Mouse (Mus musculus) megakaryocyte, embryonic 14.5 days (primary cell): ENCODE measurements around the gene Nicn1. TPM values are rescaled to one million over a fixed set of nuclear protein-coding genes. Genes with fewer than 3 reads are reported as not detected.
A peak's percentile ranks its signal among the peaks of the same experiment; 100 is the strongest.
"Not testable (repeated sequence)": the region's sequence is repeated elsewhere in the genome, so short reads cannot be mapped to it uniquely, and the experiment has no call there.

Experiments used
- H3K27me3 ChIP-seq: replicated peaks from 2 replicates; pipeline ENCODE3; 2012; ENCODE audit warnings: inconsistent platforms
- H3K36me3 ChIP-seq: replicated peaks from 2 replicates; pipeline ENCODE3; 2012; ENCODE audit warnings: low read length, inconsistent platforms, mixed read lengths
- H3K4me1 ChIP-seq: 2 replicates; pipeline ENCODE4 v1.6.1; 2012; ENCODE audit warnings: inconsistent platforms
- H3K4me3 ChIP-seq: replicated peaks from 2 replicates; pipeline ENCODE3; 2012; ENCODE audit warnings: moderate library complexity, mild to moderate bottlenecking, inconsistent platforms
- H3K9me3 ChIP-seq: 2 replicates; pipeline ENCODE4 v1.6.1; 2012; ENCODE audit warnings: inconsistent platforms
- FLI1 ChIP-seq: IDR thresholded peaks from 2 replicates; pipeline ENCODE4 v1.6.1; 2012; ENCODE audit warnings: low read length, inconsistent platforms, mixed read lengths
- GATA1 ChIP-seq: IDR thresholded peaks from 3 replicates; pipeline ENCODE4 v1.6.1; 2012; ENCODE audit warnings: mixed read lengths, low read length, inconsistent platforms, borderline replicate concordance
- polyA plus RNA-seq: library from polyadenylated mRNA; stranded (reverse); fragments of >175 nt; gene quantifications from 2 replicates; pipeline ENCODE4 v1.2.3, GENCODE M21; 2012; ENCODE audit warnings: low replicate concordance; ENCODE audit not compliant: insufficient read depth

Gene Nicn1
- polyA plus RNA-seq, 1 experiment = not detected

DNA sequence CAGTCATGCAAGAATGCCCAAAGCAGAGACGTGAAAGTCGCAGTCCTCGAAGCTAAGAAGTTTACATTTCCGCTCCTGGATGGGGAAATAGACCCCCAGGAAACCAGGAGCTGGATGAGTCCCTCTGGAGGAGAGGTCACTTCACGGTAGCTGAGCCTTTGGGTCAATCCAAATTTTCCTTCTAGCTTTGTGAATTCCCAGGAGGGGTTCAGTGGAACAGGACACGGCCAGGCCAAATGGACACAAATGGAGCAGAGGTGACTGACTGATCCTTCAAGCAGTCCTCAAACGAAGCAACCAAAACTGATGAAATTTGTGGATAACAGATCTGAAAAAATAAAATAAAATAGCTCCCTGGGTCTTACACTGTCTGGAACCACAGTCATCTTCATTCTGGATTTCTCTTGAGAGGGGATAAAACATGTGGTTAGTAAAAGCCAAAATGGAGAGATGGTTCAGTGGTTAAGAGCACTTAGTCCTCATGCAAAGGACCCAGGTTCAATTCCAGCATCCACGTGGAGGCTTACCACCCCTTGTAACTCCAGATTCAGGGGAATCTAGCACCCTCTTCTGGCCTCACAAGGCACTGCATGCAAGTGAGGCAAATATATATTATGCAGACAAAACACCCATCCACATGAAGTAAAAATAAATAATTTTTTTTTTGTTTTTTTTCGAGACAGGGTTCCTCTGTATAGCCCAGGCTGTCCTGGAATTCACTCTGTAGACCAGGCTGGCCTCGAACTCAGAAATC, 11.4 kb upstream of the Nicn1 start:
- Histone ChIP-seq H3K4me3 (no peak overlapping the region), H3K9me3 (no peaks in the 10 kb centered on the region), H3K27me3 (peaks cover 18% of the 10 kb centered on the region), H3K36me3 (no peaks in the 10 kb centered on the region), H3K4me1 (peaks cover 24% of the 10 kb centered on the region)
- TF ChIP-seq FLI1 = no peak
- no peak for TF ChIP-seq GATA1

DNA sequence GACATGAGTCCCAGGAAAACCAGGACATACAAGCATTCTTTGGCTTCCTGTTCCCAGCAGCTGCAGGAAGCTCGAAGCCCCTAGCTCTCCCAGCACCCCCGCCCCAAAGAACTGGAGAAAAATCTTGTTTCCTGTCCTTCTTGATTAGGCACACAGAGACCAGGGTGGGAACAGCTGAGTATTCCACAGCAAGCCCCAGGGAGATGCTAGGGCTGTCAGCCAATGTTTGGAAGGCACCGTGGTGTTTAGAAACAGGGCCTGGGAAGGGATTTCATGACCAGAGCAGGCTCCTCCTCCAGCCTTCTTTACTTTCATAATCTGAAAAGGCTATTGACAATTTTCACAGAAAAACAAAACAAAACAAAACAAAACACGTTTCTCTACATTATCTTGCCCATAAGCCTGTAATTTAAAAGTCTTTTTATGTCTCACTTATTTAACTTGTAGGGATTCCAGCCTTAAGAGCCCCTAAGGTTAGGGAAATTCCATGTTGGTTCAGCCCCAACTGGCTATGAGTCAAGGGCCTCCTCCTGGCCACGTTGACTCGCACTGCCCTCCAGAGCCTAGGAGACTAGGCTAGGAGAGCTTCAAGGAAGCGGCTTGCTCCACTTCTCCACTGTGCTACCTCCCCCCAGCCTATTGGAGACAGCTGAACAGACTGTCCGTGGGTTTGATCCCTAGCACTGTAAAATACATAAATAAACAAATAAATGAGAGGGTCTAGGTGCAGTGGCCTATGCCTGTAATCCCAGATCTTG, 10.0 kb upstream of the Nicn1 start:
- Histone ChIP-seq H3K4me3 (peak overlapping the region; percentile 39), H3K9me3 (no peaks in the 10 kb centered on the region), H3K27me3 (peaks cover 7% of the 10 kb centered on the region), H3K4me1 (peaks cover 25% of the 10 kb centered on the region), H3K36me3 (no peaks in the 10 kb centered on the region)
- TF ChIP-seq FLI1 (no peak), GATA1 (no peak)

DNA sequence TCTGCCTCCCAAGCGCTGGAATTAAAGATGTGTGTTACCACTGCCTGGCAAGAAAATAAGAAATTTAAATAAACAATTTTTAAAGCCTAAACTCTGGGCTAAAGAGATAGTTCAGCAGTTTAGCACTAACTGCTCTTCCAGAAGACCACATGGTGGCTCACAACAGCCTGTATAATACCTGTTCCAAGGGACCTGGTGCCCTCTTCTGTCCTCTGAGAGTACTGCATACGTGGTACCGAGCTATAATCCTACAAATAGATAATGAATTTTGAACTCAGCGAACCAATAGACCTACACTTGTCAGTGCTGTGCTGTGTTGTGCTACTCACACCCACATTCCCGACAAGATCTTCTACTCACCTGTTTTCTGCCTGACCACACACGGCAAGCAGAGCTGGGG, 5.8 kb upstream of the Nicn1 start:
- TF ChIP-seq GATA1 (no peak), FLI1 (no peak)
- no peaks in the 10 kb centered on the region for H3K36me3 ChIP-seq
- no peaks in the 10 kb centered on the region for H3K27me3 ChIP-seq
- no peaks in the 10 kb centered on the region for H3K9me3 ChIP-seq
- peaks cover 20% of the 10 kb centered on the region for H3K4me1 ChIP-seq
- peak overlapping the region; percentile 70 for H3K4me3 ChIP-seq

DNA sequence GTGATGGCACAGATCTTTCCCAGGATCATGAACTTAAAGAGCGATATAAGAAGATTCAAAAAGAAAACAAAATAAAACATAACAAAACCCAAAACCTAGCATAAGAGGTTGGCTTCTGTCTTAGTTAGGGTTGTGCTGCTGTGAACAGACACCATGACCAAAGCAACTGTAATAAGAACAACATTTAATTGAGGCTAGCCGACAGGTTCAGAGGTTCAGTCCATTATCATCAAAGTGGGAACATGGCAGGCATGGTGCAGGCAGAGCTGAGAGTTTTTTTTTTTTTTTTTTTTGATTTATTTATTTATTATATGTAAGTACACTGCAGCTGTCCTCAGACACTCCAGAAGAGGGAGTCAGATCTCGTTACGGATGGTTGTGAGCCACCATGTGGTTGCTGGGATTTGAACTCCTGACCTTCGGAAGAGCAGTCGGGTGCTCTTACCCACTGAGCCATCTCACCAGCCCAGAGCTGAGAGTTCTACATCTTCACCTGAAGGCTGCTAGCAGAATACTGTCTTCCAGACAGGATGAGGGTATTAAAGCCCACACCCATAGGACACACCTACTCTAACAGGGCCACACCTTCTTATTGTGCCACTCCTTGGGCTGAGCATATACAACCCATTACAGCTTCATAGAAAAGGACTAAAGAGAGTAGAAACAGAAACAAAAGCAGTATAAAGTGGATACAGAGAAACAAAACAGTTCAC, 2.5 kb upstream of the Nicn1 start:
- not testable (repeated sequence) for H3K36me3 ChIP-seq, H3K9me3 ChIP-seq, H3K4me3 ChIP-seq, H3K27me3 ChIP-seq
- peaks cover 24% of the 10 kb centered on the region for H3K4me1 ChIP-seq

DNA sequence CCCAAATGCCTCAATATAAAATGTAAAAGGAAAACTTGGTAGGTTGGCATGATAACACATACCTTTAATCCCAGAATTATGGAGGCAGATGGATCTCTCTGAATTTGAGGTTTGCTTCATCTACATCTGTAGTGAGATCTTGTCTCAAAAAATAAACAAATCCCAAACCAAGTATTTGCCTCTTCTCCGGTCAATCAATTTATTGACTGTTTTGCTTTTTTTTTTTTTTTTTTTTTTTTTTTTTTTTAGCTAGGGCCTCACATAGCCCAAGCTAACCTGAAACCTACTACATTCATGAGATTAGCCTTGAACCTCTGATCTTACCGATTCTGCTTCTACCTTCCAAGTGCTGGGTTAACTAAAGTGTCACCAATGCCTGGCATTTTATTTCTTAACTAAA, 882 bp upstream of the Nicn1 start:
- Histone ChIP-seq H3K9me3 (no peaks in the 10 kb centered on the region), H3K4me3 (no peak overlapping the region), H3K36me3 (no peaks in the 10 kb centered on the region), H3K4me1 (peaks cover 29% of the 10 kb centered on the region), H3K27me3 (no peaks in the 10 kb centered on the region)
- no peak for TF ChIP-seq FLI1
- TF ChIP-seq GATA1 = no peak

DNA sequence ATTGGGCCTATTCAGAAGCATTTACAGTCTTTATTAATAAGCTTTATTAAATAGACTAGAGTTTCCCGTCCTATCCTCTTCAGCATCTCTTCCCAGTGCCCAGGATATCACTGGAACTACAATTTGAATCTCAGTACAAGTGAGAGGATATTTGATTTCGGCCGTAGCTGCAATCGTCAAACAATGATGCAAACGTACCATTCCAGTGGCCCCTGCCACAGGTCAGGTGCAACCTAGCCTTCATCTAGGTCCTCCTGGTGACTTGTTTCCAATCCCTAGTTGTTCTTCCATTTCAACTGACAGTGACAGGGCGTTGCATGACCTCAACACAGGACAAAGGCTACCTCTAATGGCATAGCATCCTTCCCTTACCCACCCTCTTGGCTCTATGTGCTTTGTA, 544 bp downstream of the Nicn1 start:
- peak overlapping the region; percentile 94 for H3K4me3 ChIP-seq
- peaks cover 27% of the 10 kb centered on the region for H3K4me1 ChIP-seq
- H3K9me3 ChIP-seq = no peaks in the 10 kb centered on the region
- TF ChIP-seq FLI1 = no peak
- TF ChIP-seq GATA1 = no peak
- no peaks in the 10 kb centered on the region for H3K36me3 ChIP-seq
- H3K27me3 ChIP-seq = peaks cover under 1% of the 10 kb centered on the region

DNA sequence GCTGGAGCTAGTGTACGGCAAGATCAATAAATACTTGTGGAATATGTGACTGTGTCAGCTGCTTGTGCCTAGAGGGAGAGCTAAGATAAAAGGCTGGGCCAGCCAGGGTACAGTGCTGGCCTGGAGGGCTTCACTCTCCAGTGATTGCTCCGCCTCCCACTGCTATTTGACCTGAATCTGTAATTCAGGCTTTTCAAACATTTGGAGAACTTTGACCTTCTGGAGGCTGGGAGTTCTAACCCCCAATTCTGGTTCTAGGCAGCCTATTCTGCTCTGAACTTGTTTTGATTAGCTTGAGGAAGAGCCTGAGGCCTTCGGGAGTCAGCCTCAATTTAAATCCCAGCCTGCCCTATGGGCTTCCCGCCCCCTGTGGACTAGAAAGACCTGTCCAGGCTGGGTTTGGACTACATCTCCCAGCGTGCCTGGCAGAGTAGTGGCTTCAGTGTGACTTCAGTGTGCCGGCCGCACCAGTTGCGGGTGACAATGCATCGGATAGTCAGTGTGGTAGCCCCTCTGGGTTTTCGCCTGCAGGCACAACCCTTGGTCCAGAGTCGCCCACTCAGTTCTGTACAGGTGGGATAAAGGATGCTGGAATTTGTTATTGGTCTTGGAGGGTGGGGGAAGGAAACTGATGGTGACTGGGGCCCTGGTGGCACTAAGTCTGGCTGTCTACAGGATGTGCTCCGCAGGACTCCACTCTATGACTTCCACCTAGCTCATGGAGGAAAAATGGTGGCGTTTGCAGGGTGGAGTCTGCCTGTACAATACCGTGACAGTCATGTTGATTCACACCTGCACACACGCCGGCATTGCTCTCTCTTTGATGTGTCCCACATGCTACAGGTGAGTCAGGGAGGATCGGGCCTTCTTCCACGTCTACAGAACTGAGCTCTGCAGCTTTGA, 6.5 kb downstream of the Nicn1 start, which contains the start of gene Amt:
TSS of gene Amt (plus strand) at position 401 of the 903 bp plus-strand sequence.
- Histone ChIP-seq H3K9me3 (no peaks in the 10 kb centered on the region), H3K36me3 (peaks cover 15% of the 10 kb centered on the region), H3K4me3 (no peak within 1 kb of the TSS), H3K27me3 (peaks cover 2% of the 10 kb centered on the region), H3K4me1 (peaks cover 20% of the 10 kb centered on the region)
- no peak for TF ChIP-seq FLI1
- no peak for TF ChIP-seq GATA1

DNA sequence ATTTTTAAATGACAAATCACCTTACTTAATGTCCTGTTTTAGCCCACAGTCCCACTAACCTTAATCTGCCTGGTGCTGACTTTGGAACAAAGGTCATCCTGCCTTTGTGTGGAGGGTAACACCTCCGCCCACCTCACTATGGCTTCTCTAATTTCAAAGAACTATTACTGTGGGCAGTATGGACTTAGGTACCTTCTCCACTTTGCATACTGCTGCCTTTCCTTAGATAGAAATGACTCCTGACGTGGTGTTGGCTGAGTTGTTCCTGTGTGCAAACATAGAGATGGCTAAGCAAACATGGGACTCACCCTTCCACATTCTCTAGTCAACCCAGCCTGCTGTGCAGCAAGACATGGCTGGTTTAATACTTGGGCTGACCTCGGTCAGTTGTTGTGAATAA, 11.6 kb downstream of the Nicn1 start:
- H3K27me3 ChIP-seq = no peaks in the 10 kb centered on the region
- TF ChIP-seq GATA1 (no peak), FLI1 (no peak)
- no peaks in the 10 kb centered on the region for H3K9me3 ChIP-seq
- H3K36me3 ChIP-seq = peaks cover 41% of the 10 kb centered on the region
- no peak overlapping the region for H3K4me3 ChIP-seq
- H3K4me1 ChIP-seq = peaks cover 36% of the 10 kb centered on the region

DNA sequence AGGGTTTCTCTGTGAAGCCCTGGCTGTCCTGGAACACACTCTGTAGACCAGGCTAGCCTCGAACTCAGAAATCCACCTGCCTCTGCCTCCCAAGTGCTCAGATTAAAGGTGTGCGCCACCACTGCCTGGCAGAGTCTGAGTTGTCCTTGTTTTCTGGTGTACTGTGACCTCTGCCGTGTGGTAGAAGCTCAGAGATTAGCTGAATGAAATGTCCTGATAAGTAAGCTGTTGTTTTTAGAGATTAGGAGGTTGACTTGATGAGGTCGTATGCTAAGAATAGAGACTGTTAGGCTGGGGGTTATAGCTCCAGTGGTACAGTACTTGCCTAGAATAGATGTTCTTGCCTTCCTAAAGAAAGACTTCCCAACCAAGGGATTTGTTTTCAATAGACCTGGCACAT, 14.5 kb downstream of the Nicn1 start:
- H3K9me3 ChIP-seq = no peaks in the 10 kb centered on the region
- peaks cover 45% of the 10 kb centered on the region for H3K36me3 ChIP-seq
- peak overlapping the region; percentile 94 for H3K4me3 ChIP-seq
- TF ChIP-seq FLI1 = no peak
- TF ChIP-seq GATA1 = no peak
- peaks cover 54% of the 10 kb centered on the region for H3K4me1 ChIP-seq
- no peaks in the 10 kb centered on the region for H3K27me3 ChIP-seq
